Mouse (Mus musculus): Measurements from ENCODE around the gene Med31. TPM values are rescaled to one million over a fixed set of nuclear protein-coding genes. Genes with fewer than 3 reads are reported as not detected.
A peak's percentile ranks its signal among the peaks of the same experiment; 100 is the strongest.

The Med31 gene
- polyA plus RNA-seq, 1 experiment from 2014 or later, result 61.1 TPM

GRCm38 (mm10) chr11:72207204-72207833 lies 8.1 kb downstream of the Med31 start, which contains the start of the genes 4933427D14Rik and Txndc17:
Gene 4933427D14Rik (minus strand): TSS chr11:72207459.
Gene Txndc17 (plus strand): TSS chr11:72207547.
- H3K27me3 ChIP-seq (ENCODE audit: control insufficient read depth, insufficient read depth, low read length), result no peaks in the 10 kb centered on the region
- H3K4me2 ChIP-seq (ENCODE audit: low read length), result peak within 1 kb of the TSS; percentile 88
- DNase-seq (peak; percentile 91), ATAC-seq (ENCODE audit: low FRiP score, low TSS enrichment) (peak; percentile 89)
- peak within 1 kb of the TSS; percentile 86 for H3K9ac ChIP-seq (replicated peaks; ENCODE audit: low read length)
- no peaks in the 10 kb centered on the region for H3K9me3 ChIP-seq (ENCODE audit: control insufficient read depth, low read length)
- H3K36me3 ChIP-seq (ENCODE audit: control insufficient read depth, insufficient read depth, low read length), result peaks cover 30% of the 10 kb centered on the region
- peaks cover 24% of the 10 kb centered on the region for H3K4me1 ChIP-seq (ENCODE audit: control insufficient read depth, insufficient read depth, low read length)
- peak within 1 kb of the TSS; percentile 83 for H3K27ac ChIP-seq (replicated peaks; ENCODE audit: low read depth, low read length)
- peak within 1 kb of the TSS; percentile 81 for H3K4me3 ChIP-seq (replicated peaks; ENCODE audit: low read depth, low read length)
- under 1% methylated on average over 42 of the region's 42 CpGs for WGBS

GRCm38 (mm10) chr11:72206341-72207203 lies 8.8 kb downstream of the Med31 start, which contains the start of gene Gm43951:
Gene Gm43951 (minus strand): TSS chr11:72206840.
- Histone ChIP-seq H3K27me3 (ENCODE audit: control insufficient read depth, insufficient read depth, low read length) (no peaks in the 10 kb centered on the region), H3K36me3 (ENCODE audit: control insufficient read depth, insufficient read depth, low read length) (peaks cover 30% of the 10 kb centered on the region), H3K4me2 (ENCODE audit: low read length) (peak within 1 kb of the TSS; percentile 88), H3K27ac (replicated peaks; ENCODE audit: low read depth, low read length) (peak within 1 kb of the TSS; percentile 83), H3K4me3 (replicated peaks; ENCODE audit: low read depth, low read length) (peak within 1 kb of the TSS; percentile 81), H3K9ac (replicated peaks; ENCODE audit: low read length) (peak within 1 kb of the TSS; percentile 86), H3K4me1 (ENCODE audit: control insufficient read depth, insufficient read depth, low read length) (peaks cover 24% of the 10 kb centered on the region), H3K9me3 (ENCODE audit: control insufficient read depth, low read length) (no peaks in the 10 kb centered on the region)
- WGBS, result under 1% methylated on average over 43 of the region's 43 CpGs
- peak; percentile 52 for DNase-seq
- ATAC-seq (ENCODE audit: low FRiP score, low TSS enrichment), result peak; percentile 47

GRCm38 (mm10) chr11:72205256-72205655 lies 10.1 kb downstream of the Med31 start:
- Histone ChIP-seq H3K27ac (replicated peaks; ENCODE audit: low read depth, low read length) (no peak overlapping the region), H3K4me3 (replicated peaks; ENCODE audit: low read depth, low read length) (peak overlapping the region; percentile 81), H3K4me1 (ENCODE audit: control insufficient read depth, insufficient read depth, low read length) (peaks cover 24% of the 10 kb centered on the region), H3K4me2 (ENCODE audit: low read length) (peak overlapping the region; percentile 88), H3K9ac (replicated peaks; ENCODE audit: low read length) (peak overlapping the region; percentile 86), H3K9me3 (ENCODE audit: control insufficient read depth, low read length) (no peaks in the 10 kb centered on the region), H3K36me3 (ENCODE audit: control insufficient read depth, insufficient read depth, low read length) (peaks cover 24% of the 10 kb centered on the region), H3K27me3 (ENCODE audit: control insufficient read depth, insufficient read depth, low read length) (no peaks in the 10 kb centered on the region)
- ATAC-seq (ENCODE audit: low FRiP score, low TSS enrichment) (no peak), DNase-seq (no peak)
- 74% methylated on average over 6 of the region's 6 CpGs for WGBS

- Histone ChIP-seq H3K27ac (replicated peaks; ENCODE audit: low read depth, low read length) (no peak overlapping the region), H3K27me3 (ENCODE audit: control insufficient read depth, insufficient read depth, low read length) (no peaks in the 10 kb centered on the region), H3K4me3 (replicated peaks; ENCODE audit: low read depth, low read length) (no peak overlapping the region), H3K9me3 (ENCODE audit: control insufficient read depth, low read length) (no peaks in the 10 kb centered on the region), H3K4me2 (ENCODE audit: low read length) (no peak overlapping the region), H3K9ac (replicated peaks; ENCODE audit: low read length) (no peak overlapping the region), H3K4me1 (ENCODE audit: control insufficient read depth, insufficient read depth, low read length) (peaks cover 24% of the 10 kb centered on the region), H3K36me3 (ENCODE audit: control insufficient read depth, insufficient read depth, low read length) (peaks cover 24% of the 10 kb centered on the region)
- DNase-seq, result no peak
- no peak for ATAC-seq (ENCODE audit: low FRiP score, low TSS enrichment)
- WGBS, result 25% methylated on average over 1 of the region's 1 CpGs
Observed at GRCm38 (mm10) chr11:72203440-72203839, 12.0 kb downstream of the Med31 start.

- Histone ChIP-seq H3K36me3 (ENCODE audit: control insufficient read depth, insufficient read depth, low read length) (peaks cover 63% of the 10 kb centered on the region), H3K4me1 (ENCODE audit: control insufficient read depth, insufficient read depth, low read length) (no peaks in the 10 kb centered on the region), H3K27ac (replicated peaks; ENCODE audit: low read depth, low read length) (no peak overlapping the region), H3K4me3 (replicated peaks; ENCODE audit: low read depth, low read length) (no peak overlapping the region), H3K4me2 (ENCODE audit: low read length) (no peak overlapping the region), H3K27me3 (ENCODE audit: control insufficient read depth, insufficient read depth, low read length) (no peaks in the 10 kb centered on the region), H3K9ac (replicated peaks; ENCODE audit: low read length) (no peak overlapping the region), H3K9me3 (ENCODE audit: control insufficient read depth, low read length) (no peaks in the 10 kb centered on the region)
- DNase-seq, result no peak
- ATAC-seq (ENCODE audit: low FRiP score, low TSS enrichment), result no peak
- 93% methylated on average over 8 of the region's 8 CpGs for whole genome bisulfite sequencing
Observed at GRCm38 (mm10) chr11:72196506-72196905, 18.9 kb downstream of the Med31 start.

- Histone ChIP-seq H3K9me3 (ENCODE audit: control insufficient read depth, low read length) (no peaks in the 10 kb centered on the region), H3K4me1 (ENCODE audit: control insufficient read depth, insufficient read depth, low read length) (no peaks in the 10 kb centered on the region), H3K27ac (replicated peaks; ENCODE audit: low read depth, low read length) (no peak overlapping the region), H3K27me3 (ENCODE audit: control insufficient read depth, insufficient read depth, low read length) (no peaks in the 10 kb centered on the region), H3K4me3 (replicated peaks; ENCODE audit: low read depth, low read length) (no peak overlapping the region), H3K4me2 (ENCODE audit: low read length) (no peak overlapping the region), H3K9ac (replicated peaks; ENCODE audit: low read length) (no peak overlapping the region), H3K36me3 (ENCODE audit: control insufficient read depth, insufficient read depth, low read length) (peaks cover 75% of the 10 kb centered on the region)
- 96% methylated on average over 2 of the region's 2 CpGs for WGBS
- DNase-seq (no peak), ATAC-seq (ENCODE audit: low FRiP score, low TSS enrichment) (no peak)
Observed at GRCm38 (mm10) chr11:72194259-72194658, 21.1 kb downstream of the Med31 start.

GRCm38 (mm10) chr11:72190857-72191256 lies 24.5 kb downstream of the Med31 start:
- H3K9me3 ChIP-seq (ENCODE audit: control insufficient read depth, low read length), result no peaks in the 10 kb centered on the region
- no peak overlapping the region for H3K4me2 ChIP-seq (ENCODE audit: low read length)
- no peak overlapping the region for H3K27ac ChIP-seq (replicated peaks; ENCODE audit: low read depth, low read length)
- ATAC-seq (ENCODE audit: low FRiP score, low TSS enrichment) (no peak), DNase-seq (no peak)
- peaks cover 68% of the 10 kb centered on the region for H3K36me3 ChIP-seq (ENCODE audit: control insufficient read depth, insufficient read depth, low read length)
- no peaks in the 10 kb centered on the region for H3K27me3 ChIP-seq (ENCODE audit: control insufficient read depth, insufficient read depth, low read length)
- H3K4me3 ChIP-seq (replicated peaks; ENCODE audit: low read depth, low read length), result no peak overlapping the region
- no peak overlapping the region for H3K9ac ChIP-seq (replicated peaks; ENCODE audit: low read length)
- H3K4me1 ChIP-seq (ENCODE audit: control insufficient read depth, insufficient read depth, low read length), result no peaks in the 10 kb centered on the region
- WGBS, result 74% methylated on average over 1 of the region's 1 CpGs

- no peak for DNase-seq
- Histone ChIP-seq H3K4me3 (replicated peaks; ENCODE audit: low read depth, low read length) (no peak overlapping the region), H3K9me3 (ENCODE audit: control insufficient read depth, low read length) (no peaks in the 10 kb centered on the region), H3K27me3 (ENCODE audit: control insufficient read depth, insufficient read depth, low read length) (no peaks in the 10 kb centered on the region), H3K4me2 (ENCODE audit: low read length) (no peak overlapping the region), H3K9ac (replicated peaks; ENCODE audit: low read length) (no peak overlapping the region), H3K27ac (replicated peaks; ENCODE audit: low read depth, low read length) (no peak overlapping the region), H3K36me3 (ENCODE audit: control insufficient read depth, insufficient read depth, low read length) (peaks cover 56% of the 10 kb centered on the region), H3K4me1 (ENCODE audit: control insufficient read depth, insufficient read depth, low read length) (no peaks in the 10 kb centered on the region)
- WGBS, result 90% methylated on average over 4 of the region's 4 CpGs
- no peak for ATAC-seq (ENCODE audit: low FRiP score, low TSS enrichment)
Observed at GRCm38 (mm10) chr11:72184252-72184651, 31.1 kb downstream of the Med31 start.

Data from midbrain, embryonic 14.5 days (tissue).